Mouse (Mus musculus): ENCODE data around the gene Klk1b4. TPM values are rescaled to one million over a fixed set of nuclear protein-coding genes. Genes with fewer than 3 reads are reported as not detected.
"Not testable (repeated sequence)": the region's sequence is repeated elsewhere in the genome, so short reads cannot be mapped to it uniquely, and the experiment has no call there.

The Klk1b4 gene
- total RNA-seq (2021), result not detected
- long read RNA-seq, experiment 1, result 0 reads
- long read RNA-seq, experiment 2, result 0 reads

- DNase-seq; intact Hi-C loops (cut with DNase I): not testable (repeated sequence)
These were observed at the start of gene Klk1b4 for GRCm38 (mm10) chr7:44207135-44207534. Gene Klk1b4 (plus strand): TSS chr7:44207435.

- intact Hi-C loops (cut with DNase I), result no loop called here
- no peak for DNase-seq
These were observed 27.8 kb upstream of the Klk1b4 start for GRCm38 (mm10) chr7:44179299-44180045.

- DNase-seq; intact Hi-C loops (cut with DNase I): not testable (repeated sequence)
These were observed 20.7 kb upstream of the Klk1b4 start for GRCm38 (mm10) chr7:44186516-44186915.

GRCm38 (mm10) chr7:44187936-44188335 is 19.3 kb upstream of the Klk1b4 start, which contains the start of gene Klk1b24:
Gene Klk1b24 (plus strand): TSS chr7:44188236.
- DNase-seq, result not testable (repeated sequence)

GRCm38 (mm10) chr7:44193466-44193865 is 13.8 kb upstream of the Klk1b4 start:
- intact Hi-C loops (cut with DNase I); DNase-seq: not testable (repeated sequence)

More at GRCm38 (mm10) chr7:44187936-44188335, 19.3 kb upstream of the Klk1b4 start, which contains the start of gene Klk1b24:
- intact Hi-C loops (cut with DNase I), result not testable (repeated sequence)

GRCm38 (mm10) chr7:44197891-44198290 is 9.3 kb upstream of the Klk1b4 start, which contains the start of gene Klk1b3:
Gene Klk1b3 (plus strand): TSS chr7:44198191.
- DNase-seq, result no peak
- intact Hi-C loops (cut with DNase I), result no loop called here

- intact Hi-C loops (cut with DNase I), result no loop called here
- no peak for DNase-seq
These were observed 1.1 kb downstream of the Klk1b4 start for GRCm38 (mm10) chr7:44208307-44208706.

- no peak for DNase-seq
- intact Hi-C loops (cut with DNase I), result no loop called here
These were observed 8.4 kb downstream of the Klk1b4 start, which contains the start of gene Klk1b5 for GRCm38 (mm10) chr7:44215645-44216044. Gene Klk1b5 (plus strand): TSS chr7:44215945.

GRCm38 (mm10) chr7:44221601-44222000 is 14.4 kb downstream of the Klk1b4 start:
- intact Hi-C loops (cut with DNase I); DNase-seq: not testable (repeated sequence)

- DNase-seq; intact Hi-C loops (cut with DNase I): not testable (repeated sequence)
These were observed 15.1 kb downstream of the Klk1b4 start for GRCm38 (mm10) chr7:44222335-44222734.

- DNase-seq, result no peak
- intact Hi-C loops (cut with DNase I), result no loop called here
These were observed 17.8 kb downstream of the Klk1b4 start, which contains the start of gene Klk1 for GRCm38 (mm10) chr7:44225076-44225475. Gene Klk1 (plus strand): TSS chr7:44225360.

GRCm38 (mm10) chr7:44235909-44236308 is 28.7 kb downstream of the Klk1b4 start, which contains the start of gene Gm36864:
Gene Gm36864 (plus strand): TSS chr7:44236177.
- no peak for DNase-seq
- intact Hi-C loops (cut with DNase I), result no loop called here

GRCm38 (mm10) chr7:44239913-44240312 is 32.7 kb downstream of the Klk1b4 start:
- no peak for DNase-seq
- intact Hi-C loops (cut with DNase I), result no loop called here

- no peak for DNase-seq
- intact Hi-C loops (cut with DNase I), result no loop called here
These were observed 33.5 kb downstream of the Klk1b4 start for GRCm38 (mm10) chr7:44240712-44241111.

GRCm38 (mm10) chr7:44241163-44241562 is 33.9 kb downstream of the Klk1b4 start:
- DNase-seq, result no peak
- intact Hi-C loops (cut with DNase I), result no loop called here

GRCm38 (mm10) chr7:44244080-44244479 is 36.8 kb downstream of the Klk1b4 start:
- DNase-seq, result no peak
- intact Hi-C loops (cut with DNase I), result no loop called here

GRCm38 (mm10) chr7:44246055-44246983 is 39.1 kb downstream of the Klk1b4 start, which contains the start of the genes 1700028J19Rik and 2410002F23Rik:
Gene 1700028J19Rik (minus strand): TSS chr7:44246695.
Gene 2410002F23Rik (plus strand): TSS chr7:44246722.
- peak; percentile 86 to 90 for DNase-seq
- intact Hi-C loops (cut with DNase I), result no loop called here

- DNase-seq, result no peak
- intact Hi-C loops (cut with DNase I), result no loop called here
These were observed 39.8 kb downstream of the Klk1b4 start for GRCm38 (mm10) chr7:44246984-44247470.

GRCm38 (mm10) chr7:44247971-44248370 is 40.7 kb downstream of the Klk1b4 start:
- intact Hi-C loops (cut with DNase I), result no loop called here
- no peak for DNase-seq

GRCm38 (mm10) chr7:44249248-44249647 is 42.0 kb downstream of the Klk1b4 start:
- no peak for DNase-seq
- intact Hi-C loops (cut with DNase I), result no loop called here
